Mouse (Mus musculus) G1E-ER4 (cell line): ENCODE results near the gene Ttc25. TPM values are rescaled to one million over a fixed set of nuclear protein-coding genes. Genes with fewer than 3 reads are reported as not detected.

Source experiments
- GATA1 ChIP-seq: IDR thresholded peaks from one replicate; pipeline ENCODE4 v1.8.0; 2012; ENCODE audit warnings: low read length, inconsistent platforms
- polyA plus RNA-seq: library from polyadenylated mRNA; stranded (reverse); fragments of >175 nt; gene quantifications from 2 replicates; pipeline ENCODE4 v1.2.3, GENCODE M21; 2012

The Ttc25 gene
- polyA plus RNA-seq, 1 experiment, result not detected

- TF ChIP-seq GATA1, result no peak
Measured at GRCm38 (mm10) chr11:100524987-100525630, 20.3 kb upstream of the Ttc25 start.

GRCm38 (mm10) chr11:100526052-100526816 is 19.2 kb upstream of the Ttc25 start:
- no peak for TF ChIP-seq GATA1

- TF ChIP-seq GATA1, result no peak
Measured at GRCm38 (mm10) chr11:100527066-100527457, 18.3 kb upstream of the Ttc25 start.

GRCm38 (mm10) chr11:100527458-100528374 is 17.7 kb upstream of the Ttc25 start, which contains the start of gene Acly:
Acly (minus strand) TSS chr11:100528000.
- TF ChIP-seq GATA1, result no peak

- TF ChIP-seq GATA1, result no peak
Measured at GRCm38 (mm10) chr11:100528375-100529165, 16.8 kb upstream of the Ttc25 start.

- TF ChIP-seq GATA1, result no peak
Measured at GRCm38 (mm10) chr11:100533871-100534270, 11.5 kb upstream of the Ttc25 start.

- no peak for TF ChIP-seq GATA1
Measured at GRCm38 (mm10) chr11:100535996-100536395, 9.4 kb upstream of the Ttc25 start.

- no peak for TF ChIP-seq GATA1
Measured at GRCm38 (mm10) chr11:100536466-100536865, 8.9 kb upstream of the Ttc25 start.

GRCm38 (mm10) chr11:100540966-100541365 is 4.4 kb upstream of the Ttc25 start:
- TF ChIP-seq GATA1, result no peak

GRCm38 (mm10) chr11:100541577-100541976 is 3.8 kb upstream of the Ttc25 start:
- TF ChIP-seq GATA1, result no peak

GRCm38 (mm10) chr11:100545746-100546085 is 309 bp downstream of the Ttc25 start:
- TF ChIP-seq GATA1, result no peak

GRCm38 (mm10) chr11:100546955-100547354 is 1.5 kb downstream of the Ttc25 start:
- no peak for TF ChIP-seq GATA1

GRCm38 (mm10) chr11:100548141-100548540 is 2.7 kb downstream of the Ttc25 start:
- TF ChIP-seq GATA1, result no peak

GRCm38 (mm10) chr11:100549466-100549865 is 4.1 kb downstream of the Ttc25 start:
- TF ChIP-seq GATA1, result no peak

GRCm38 (mm10) chr11:100550101-100550500 is 4.7 kb downstream of the Ttc25 start:
- no peak for TF ChIP-seq GATA1
